ENCODE assay signal across 13 mouse cellular contexts in the genomic region with DNA sequence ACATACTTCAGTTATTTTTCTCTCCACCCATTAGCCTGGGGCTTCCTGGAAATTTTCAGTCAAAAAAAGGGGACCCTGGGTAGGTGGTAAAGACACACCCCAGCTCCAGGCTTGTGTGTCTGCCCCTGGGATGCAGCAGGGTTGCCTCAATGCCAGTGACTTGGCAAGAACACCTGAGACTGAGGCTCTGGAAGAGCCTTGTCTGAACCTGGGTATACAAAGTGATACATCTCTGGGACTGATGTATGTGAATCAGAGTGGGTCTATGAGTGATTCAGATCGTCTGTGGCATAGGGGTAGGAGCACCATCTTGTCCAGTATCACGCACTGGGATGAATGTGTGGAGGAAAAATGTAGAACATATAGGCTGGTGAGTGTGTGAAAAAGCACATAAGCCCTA. TPM values are rescaled to one million over a fixed set of nuclear protein-coding genes. Genes with fewer than 3 reads are reported as not detected.
A peak's percentile ranks its signal among the peaks of the same experiment; 100 is the strongest.
DNase-seq lines count a peak whose midpoint lies in the region; ATAC-seq and TF ChIP-seq lines count a peak whose summit lies in the region.
"Had no signal": no experiment of that assay in that cellular context is flagged by ENCODE, and none has a peak within 500 bp of the region (broad histone marks: within the 10 kb centered on the region; RNA-seq: fewer than 3 reads in every experiment).

No protein-coding gene starts in this region.

- no peak overlapping the region for H3K27ac ChIP-seq in forebrain, embryonic 11.5 days (ENCODE audit: low read depth, low read length)
- H3K27ac ChIP-seq in forebrain, embryonic 16.5 days (ENCODE audit: low read length) = no peak overlapping the region
- peak overlapping the region; percentile 52; the same call in 1 of the 2 replicates for H3K27ac ChIP-seq in kidney, embryonic 16.5 days (ENCODE audit: low read length)
- H3K27ac ChIP-seq in forebrain, embryonic 12.5 days = 0 out of 2 replicates have a peak overlapping the region, but pooled peaks have one; percentile 0
- 0 out of 2 replicates have a peak overlapping the region, but pooled peaks have one; percentile 65 for H3K27ac ChIP-seq in limb, embryonic 14.5 days (replicated peaks; ENCODE audit: low read depth, low read length)

- TF ChIP-seq POLR2A in limb, embryonic 14.5 days (IDR thresholded peaks at IDR 0.05; ENCODE audit: borderline replicate concordance, extremely low read depth, insufficient read depth, insufficient read length) = no peak

- WGBS in forebrain, embryonic 11.5 days = 78% methylated on average over 2 of the region's 2 CpGs
- 84% methylated on average over 2 of the region's 2 CpGs for WGBS in forebrain, embryonic 16.5 days
- 84% methylated on average over 2 of the region's 2 CpGs for WGBS in kidney, embryonic 16.5 days
- WGBS in forebrain, embryonic 12.5 days = 88% methylated on average over 2 of the region's 2 CpGs
- WGBS in limb, embryonic 14.5 days = 87% methylated on average over 2 of the region's 2 CpGs

- no peak for ATAC-seq in forebrain, embryonic 11.5 days (replicated peaks; ENCODE audit: low FRiP score)
- ATAC-seq in forebrain, embryonic 16.5 days = no peak
- no peak for ATAC-seq in kidney, embryonic 16.5 days (ENCODE audit: low FRiP score, low TSS enrichment)
- no peak for ATAC-seq in forebrain, embryonic 12.5 days (ENCODE audit: low FRiP score)
- no peak for ATAC-seq in limb, embryonic 14.5 days (ENCODE audit: low FRiP score, low read depth)

- H3K9ac ChIP-seq in forebrain, embryonic 11.5 days (ENCODE audit: low read length) = peak overlapping the region; percentile 55; the same call in 1 of the 2 replicates
- H3K9ac ChIP-seq in forebrain, embryonic 16.5 days (replicated peaks; ENCODE audit: low read depth, low read length) = no peak overlapping the region
- H3K9ac ChIP-seq in kidney, embryonic 16.5 days (replicated peaks; ENCODE audit: low read length) = no peak overlapping the region
- no peak overlapping the region for H3K9ac ChIP-seq in forebrain, embryonic 12.5 days
- no peak overlapping the region for H3K9ac ChIP-seq in limb, embryonic 14.5 days (ENCODE audit: low read depth, low read length, severe bottlenecking)

- H3K4me1 ChIP-seq in forebrain, embryonic 11.5 days (replicated peaks; ENCODE audit: control insufficient read depth, insufficient read depth, low read length) = peaks cover 20% of the 10 kb centered on the region
- peaks cover 13% of the 10 kb centered on the region for H3K4me1 ChIP-seq in forebrain, embryonic 16.5 days (replicated peaks; ENCODE audit: control insufficient read depth, insufficient read depth, low read length)
- peaks cover 53% of the 10 kb centered on the region for H3K4me1 ChIP-seq in kidney, embryonic 16.5 days (ENCODE audit: insufficient read depth, low read length)
- peaks cover 38% of the 10 kb centered on the region for H3K4me1 ChIP-seq in forebrain, embryonic 12.5 days
- peaks cover 29% of the 10 kb centered on the region for H3K4me1 ChIP-seq in limb, embryonic 14.5 days (ENCODE audit: control insufficient read depth, insufficient read depth, low read length)

- H3K9me3 ChIP-seq in forebrain, embryonic 11.5 days (ENCODE audit: control insufficient read depth, low read length) = no peaks in the 10 kb centered on the region
- no peaks in the 10 kb centered on the region for H3K9me3 ChIP-seq in forebrain, embryonic 16.5 days (ENCODE audit: control insufficient read depth, low read length)
- no peaks in the 10 kb centered on the region for H3K9me3 ChIP-seq in kidney, embryonic 16.5 days (ENCODE audit: low read length)
- no peaks in the 10 kb centered on the region for H3K9me3 ChIP-seq in forebrain, embryonic 12.5 days
- no peaks in the 10 kb centered on the region for H3K9me3 ChIP-seq in limb, embryonic 14.5 days (ENCODE audit: control insufficient read depth, low read length)
- H3K9me3 ChIP-seq: midbrain, embryonic 13.5 days had no signal

- no peak overlapping the region for H3K4me2 ChIP-seq in forebrain, embryonic 11.5 days (ENCODE audit: low read depth, low read length, severe bottlenecking)
- H3K4me2 ChIP-seq in forebrain, embryonic 16.5 days (ENCODE audit: low read length) = no peak overlapping the region
- no peak overlapping the region for H3K4me2 ChIP-seq in kidney, embryonic 16.5 days (replicated peaks; ENCODE audit: low read depth, low read length)
- H3K4me2 ChIP-seq in forebrain, embryonic 12.5 days = no peak overlapping the region
- H3K4me2 ChIP-seq in limb, embryonic 14.5 days (replicated peaks; ENCODE audit: low read depth, low read length, severe bottlenecking) = no peak overlapping the region

- DNase-seq in forebrain, embryonic 11.5 days (ENCODE audit: low spot score) = no peak
- DNase-seq in kidney, postnatal 14 days = no peak
- DNase-seq in limb, embryonic 14.5 days (ENCODE audit: low spot score) = no peak
- no peak for DNase-seq in right cerebral cortex, postnatal 25 days
- no peak for DNase-seq in adrenal gland, postnatal 36 days
- DNase-seq: adrenal gland, adult 8-10 months; cerebellum, adult 18-20 months had no signal

- no peaks in the 10 kb centered on the region for H3K27me3 ChIP-seq in forebrain, embryonic 11.5 days (ENCODE audit: control insufficient read depth, insufficient read depth, low read length)
- no peaks in the 10 kb centered on the region for H3K27me3 ChIP-seq in forebrain, embryonic 16.5 days (replicated peaks; ENCODE audit: control insufficient read depth, insufficient read depth, low read length)
- no peaks in the 10 kb centered on the region for H3K27me3 ChIP-seq in kidney, embryonic 16.5 days (ENCODE audit: insufficient read depth, low read length)
- peaks cover 3% of the 10 kb centered on the region; the same call in 1 of the 2 replicates for H3K27me3 ChIP-seq in forebrain, embryonic 12.5 days
- no peaks in the 10 kb centered on the region for H3K27me3 ChIP-seq in limb, embryonic 14.5 days (ENCODE audit: control insufficient read depth, insufficient read depth, low read length)

- no peak overlapping the region for H3K4me3 ChIP-seq in forebrain, embryonic 11.5 days (ENCODE audit: low read depth, low read length)
- no peak overlapping the region for H3K4me3 ChIP-seq in forebrain, embryonic 16.5 days (replicated peaks; ENCODE audit: low read length)
- no peak overlapping the region for H3K4me3 ChIP-seq in kidney, embryonic 16.5 days (ENCODE audit: low read length)
- no peak overlapping the region for H3K4me3 ChIP-seq in forebrain, embryonic 12.5 days (replicated peaks)
- H3K4me3 ChIP-seq in limb, embryonic 14.5 days (replicated peaks; ENCODE audit: low read length) = no peak overlapping the region

- no peaks in the 10 kb centered on the region for H3K36me3 ChIP-seq in forebrain, embryonic 11.5 days (ENCODE audit: control insufficient read depth, insufficient read depth, low read length)
- no peaks in the 10 kb centered on the region for H3K36me3 ChIP-seq in forebrain, embryonic 16.5 days (ENCODE audit: control insufficient read depth, insufficient read depth)
- H3K36me3 ChIP-seq in kidney, embryonic 16.5 days (ENCODE audit: insufficient read depth, low read length) = no peaks in the 10 kb centered on the region
- no peaks in the 10 kb centered on the region for H3K36me3 ChIP-seq in forebrain, embryonic 12.5 days (replicated peaks)
- H3K36me3 ChIP-seq in limb, embryonic 14.5 days (ENCODE audit: control insufficient read depth, insufficient read depth, low read length) = no peaks in the 10 kb centered on the region
- H3K36me3 ChIP-seq: midbrain, embryonic 13.5 days had no signal

RNA-seq across cellular contexts. Expression of a gene that starts 1.0 kb away (rescaled TPM):
- polyA plus RNA-seq in forebrain, embryonic 11.5 days (2014; fragmentation: Nextera tagmentation; extraction: Ambion mirVana) = 21.0 and 21.3 TPM in 2 replicates
- polyA plus RNA-seq in forebrain, embryonic 16.5 days (2015; fragmentation: Nextera tagmentation; extraction: Ambion mirVana) = 3.2 and 4.9 TPM in 2 replicates
- 39.6 and 41.7 TPM in 2 replicates for polyA plus RNA-seq in kidney, embryonic 16.5 days (2015; fragmentation: Nextera tagmentation; extraction: Ambion mirVana)
- polyA plus RNA-seq in forebrain, embryonic 12.5 days (2016; fragmentation: Nextera tagmentation; extraction: Ambion mirVana) = 8.0 and 8.9 TPM in 2 replicates
- polyA plus RNA-seq in limb, embryonic 14.5 days (2012; rRNA removed) = 97.4 and 126 TPM in 2 replicates
- 65.6 and 68.4 TPM in 2 replicates for polyA plus RNA-seq in limb, embryonic 14.5 days (2014; fragmentation: Nextera tagmentation; extraction: Ambion mirVana)
- 100 to 1,000 TPM; 141 to 263 TPM for total RNA-seq in adrenal gland, postnatal 36 days (2021)

RNA-seq across cellular contexts. Expression of a gene that starts 14.4 kb away (rescaled TPM):
- polyA plus RNA-seq in forebrain, embryonic 11.5 days (2014; fragmentation: Nextera tagmentation; extraction: Ambion mirVana) = not detected in 2 replicates
- polyA plus RNA-seq in forebrain, embryonic 16.5 days (2015; fragmentation: Nextera tagmentation; extraction: Ambion mirVana) = not detected in 2 replicates
- polyA plus RNA-seq in kidney, embryonic 16.5 days (2015; fragmentation: Nextera tagmentation; extraction: Ambion mirVana) = not detected in 2 replicates
- not detected in 2 replicates for polyA plus RNA-seq in forebrain, embryonic 12.5 days (2016; fragmentation: Nextera tagmentation; extraction: Ambion mirVana)
- polyA plus RNA-seq in limb, embryonic 14.5 days (2012; rRNA removed) = 0.23 and 0.26 TPM in 2 replicates
- 0.30 TPM in 1 of 2 replicates, not detected in the other for polyA plus RNA-seq in limb, embryonic 14.5 days (2014; fragmentation: Nextera tagmentation; extraction: Ambion mirVana)
- total RNA-seq in adrenal gland, postnatal 36 days (2021) = not detected
- total RNA-seq: adrenal gland, adult 8-10 months; liver, adult 2 months had no signal
- polyA plus RNA-seq: liver, adult 2 months; midbrain, embryonic 13.5 days had no signal

RNA-seq across cellular contexts. Expression of a gene that starts 37.2 kb away (rescaled TPM):
- not detected in 2 replicates for polyA plus RNA-seq in forebrain, embryonic 11.5 days (2014; fragmentation: Nextera tagmentation; extraction: Ambion mirVana)
- not detected in 2 replicates for polyA plus RNA-seq in forebrain, embryonic 16.5 days (2015; fragmentation: Nextera tagmentation; extraction: Ambion mirVana)
- not detected in 2 replicates for polyA plus RNA-seq in kidney, embryonic 16.5 days (2015; fragmentation: Nextera tagmentation; extraction: Ambion mirVana)
- not detected in 2 replicates for polyA plus RNA-seq in forebrain, embryonic 12.5 days (2016; fragmentation: Nextera tagmentation; extraction: Ambion mirVana)
- 0.29 and 0.55 TPM in 2 replicates for polyA plus RNA-seq in limb, embryonic 14.5 days (2012; rRNA removed)
- 0.28 TPM in 1 of 2 replicates, not detected in the other for polyA plus RNA-seq in limb, embryonic 14.5 days (2014; fragmentation: Nextera tagmentation; extraction: Ambion mirVana)
- total RNA-seq in adrenal gland, postnatal 36 days (2021) = not detected
- polyA plus RNA-seq: midbrain, embryonic 13.5 days had no signal

RNA-seq across cellular contexts. Expression of a gene that starts 57.9 kb away (rescaled TPM):
- polyA plus RNA-seq in forebrain, embryonic 11.5 days (2014; fragmentation: Nextera tagmentation; extraction: Ambion mirVana) = not detected in 2 replicates
- polyA plus RNA-seq in forebrain, embryonic 16.5 days (2015; fragmentation: Nextera tagmentation; extraction: Ambion mirVana) = not detected in 2 replicates
- not detected in 2 replicates for polyA plus RNA-seq in kidney, embryonic 16.5 days (2015; fragmentation: Nextera tagmentation; extraction: Ambion mirVana)
- polyA plus RNA-seq in forebrain, embryonic 12.5 days (2016; fragmentation: Nextera tagmentation; extraction: Ambion mirVana) = not detected in 2 replicates
- polyA plus RNA-seq in limb, embryonic 14.5 days (2012; rRNA removed) = not detected in 2 replicates
- polyA plus RNA-seq in limb, embryonic 14.5 days (2014; fragmentation: Nextera tagmentation; extraction: Ambion mirVana) = not detected in 2 replicates
- not detected for total RNA-seq in adrenal gland, postnatal 36 days (2021)
- total RNA-seq: adrenal gland, adult 8-10 months; liver, adult 2 months had no signal
- polyA plus RNA-seq: gonadal fat pad, adult 2 months; liver, adult 2 months; midbrain, embryonic 13.5 days had no signal

Comparison
In these comparisons a context has a peak if more than half of its experiments do, and no peak if none do; other contexts are left out.
1. H3K27ac ChIP-seq: peak in kidney, embryonic 16.5 days (single experiment), forebrain, embryonic 12.5 days (single experiment) and limb, embryonic 14.5 days (single experiment); none in forebrain, embryonic 11.5 days (single experiment) and forebrain, embryonic 16.5 days (single experiment).